Mouse (Mus musculus) T-helper 2 cell (primary cell): ENCODE measurements around the gene BC017158.

Experiments used
- in situ Hi-C: fragments of 300-600 bp; cut with MboI, MseI; formaldehyde crosslinking; loops from one replicate; pipeline ENCODE4 v1.15.1; 2025; ENCODE audit warnings: high pct_unique_total_duplicates

BC017158 gene

DNA sequence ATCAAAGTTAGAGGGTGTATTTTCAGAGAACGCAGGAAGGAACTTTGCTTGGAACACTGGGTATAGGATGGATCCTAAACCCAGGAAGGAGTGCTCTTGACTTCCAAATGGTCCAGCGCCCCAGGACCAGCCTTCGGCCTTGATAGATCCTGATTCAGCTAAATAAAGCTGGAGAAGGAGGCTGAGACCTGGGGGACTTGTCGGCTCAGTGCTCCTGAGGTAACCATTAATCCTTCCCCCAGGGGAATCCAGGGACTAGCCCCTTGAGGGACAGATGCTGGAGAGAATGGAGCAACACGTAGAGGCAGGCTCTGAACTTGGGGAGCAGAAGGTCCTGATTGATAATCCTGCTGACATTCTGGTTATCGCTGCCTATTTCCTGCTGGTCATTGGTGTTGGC is 32.6 kb downstream of the BC017158 start, which contains the start of gene Slc5a2:
TSS of gene Slc5a2 (plus strand) at position 247 of the 400 bp plus-strand sequence.
- in situ Hi-C loops: no loop called here

DNA sequence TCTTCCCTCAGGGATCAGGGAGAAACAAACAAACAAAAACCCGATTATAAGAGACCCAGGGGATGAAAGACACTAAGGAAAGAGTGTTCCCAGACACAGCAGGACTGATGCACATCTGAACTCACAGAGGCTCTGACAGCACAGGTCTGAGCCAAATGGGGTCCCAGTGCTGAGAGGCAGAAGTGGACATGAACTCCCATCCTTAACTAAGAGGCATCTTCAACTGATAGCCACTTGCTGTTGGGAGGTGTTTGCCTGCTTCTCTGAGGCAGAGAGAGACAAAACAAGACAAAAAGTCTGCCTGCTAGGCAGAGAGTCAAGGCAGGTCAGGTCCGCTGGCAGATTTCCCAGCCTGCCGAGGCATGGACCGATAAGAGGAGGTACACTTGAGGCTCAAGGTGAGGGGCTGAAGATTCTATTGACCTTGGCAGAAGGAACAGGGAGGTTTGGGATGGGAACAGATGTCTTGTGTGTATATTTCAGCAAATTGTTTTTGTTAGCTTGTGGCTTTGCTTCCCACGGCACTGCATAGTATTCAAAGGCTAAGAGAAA is 41.1 kb downstream of the BC017158 start:
- in situ Hi-C loops: no loop called here

- in situ Hi-C loops: no loop called here
These were observed 42.2 kb downstream of the BC017158 start for GRCm38 (mm10) chr7:128255757-128256156.

DNA sequence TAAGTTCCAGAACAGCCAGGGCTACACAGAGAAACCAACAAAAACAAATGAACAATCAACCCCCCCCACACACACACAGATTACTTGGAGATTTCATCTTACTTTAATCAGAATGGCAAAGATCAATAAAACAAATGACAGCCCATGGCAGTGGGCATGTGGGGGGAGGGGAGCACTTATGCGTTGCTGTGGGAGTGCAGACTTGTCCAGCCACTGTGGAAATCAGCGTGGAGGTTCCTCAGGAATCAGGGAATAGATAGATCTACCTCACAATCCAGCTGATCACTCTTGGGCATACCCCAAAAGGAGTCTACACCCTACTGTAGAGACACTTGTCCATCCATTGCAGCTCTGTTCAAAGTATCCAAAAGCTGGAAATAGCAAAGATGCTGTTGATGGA is 43.0 kb downstream of the BC017158 start:
- in situ Hi-C loops: no loop called here

GRCm38 (mm10) chr7:128252609-128253008 is 45.4 kb downstream of the BC017158 start:
- in situ Hi-C loops: no loop called here

- in situ Hi-C loops: no loop called here
These were observed 46.0 kb downstream of the BC017158 start for GRCm38 (mm10) chr7:128251946-128252345.

GRCm38 (mm10) chr7:128249998-128250397 is 48.0 kb downstream of the BC017158 start:
- in situ Hi-C loops: loop anchor here (10.0 kb wide), 1 partner anchor 375 kb away; no protein-coding TSS in a partner anchor

- in situ Hi-C loops: loop anchor here (10.0 kb wide), 1 partner anchor 376 kb away; no protein-coding TSS in a partner anchor
These were observed 49.6 kb downstream of the BC017158 start for GRCm38 (mm10) chr7:128248081-128249042.

GRCm38 (mm10) chr7:128247443-128247842 is 50.5 kb downstream of the BC017158 start:
- in situ Hi-C loops: loop anchor here (10.0 kb wide), 1 partner anchor 377 kb away; no protein-coding TSS in a partner anchor

DNA sequence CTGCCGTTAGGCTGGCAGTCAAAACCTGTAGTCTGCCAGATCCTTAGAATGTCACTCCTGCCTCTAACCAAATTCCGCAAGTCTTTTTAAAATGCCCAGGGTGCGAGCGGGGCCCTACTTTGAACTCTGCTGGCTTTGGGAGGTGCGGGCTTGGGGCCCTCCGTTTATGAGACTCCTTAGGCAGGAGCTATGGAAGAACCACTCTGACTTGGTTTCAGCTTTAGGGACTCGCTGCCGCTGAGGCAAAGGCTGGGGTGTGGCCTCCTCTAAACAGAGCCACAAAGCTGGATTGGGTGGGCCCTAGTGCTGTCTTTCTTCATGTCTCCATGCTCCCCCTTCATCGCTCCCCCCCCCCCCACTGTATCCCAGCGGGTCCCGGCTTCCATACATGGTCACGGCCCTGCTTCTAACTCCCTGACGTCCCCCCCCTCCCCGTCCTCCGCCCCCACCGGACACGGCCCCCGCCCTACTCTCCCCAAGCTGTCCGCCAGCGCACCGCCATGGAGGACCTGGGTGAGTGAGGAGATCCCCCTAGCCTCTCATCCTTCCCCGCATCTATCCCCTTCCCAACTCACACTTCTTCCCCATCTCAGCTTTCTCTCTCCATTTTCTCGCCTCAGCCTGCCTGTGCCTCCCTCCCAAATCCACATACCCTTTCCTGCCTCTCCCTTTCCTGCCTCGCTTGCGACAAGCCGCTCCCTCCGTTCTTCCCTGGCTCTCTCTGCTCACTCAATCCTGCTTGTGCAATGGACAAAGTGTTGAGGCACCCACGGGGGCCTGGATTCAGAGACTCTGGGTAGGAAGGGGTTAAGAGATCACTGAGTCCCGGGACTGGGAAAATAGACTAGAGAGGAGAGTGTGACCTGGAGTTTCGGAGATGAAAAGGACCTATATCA is 51.2 kb downstream of the BC017158 start, which contains the start of gene Tgfb1i1:
TSS of gene Tgfb1i1 (plus strand) at position 317 of the 896 bp plus-strand sequence.
- in situ Hi-C loops: loop anchor here (10.0 kb wide), 1 partner anchor 378 kb away; no protein-coding TSS in a partner anchor

GRCm38 (mm10) chr7:128245547-128245946 is 52.4 kb downstream of the BC017158 start:
- in situ Hi-C loops: loop anchor here (10.0 kb wide), 1 partner anchor 379 kb away; no protein-coding TSS in a partner anchor

- in situ Hi-C loops: loop anchor here (5.0 to 10.0 kb wide), 2 partner anchors 103 to 380 kb away; no protein-coding TSS in a partner anchor
These were observed 53.5 kb downstream of the BC017158 start for GRCm38 (mm10) chr7:128244410-128245025.

GRCm38 (mm10) chr7:128243921-128244320 is 54.0 kb downstream of the BC017158 start:
- in situ Hi-C loops: loop anchor here (5.0 to 10.0 kb wide), 2 partner anchors 103 to 381 kb away; no protein-coding TSS in a partner anchor

GRCm38 (mm10) chr7:128242331-128242730 is 55.6 kb downstream of the BC017158 start:
- in situ Hi-C loops: loop anchor here (5.0 to 10.0 kb wide), 2 partner anchors 105 to 382 kb away; no protein-coding TSS in a partner anchor

GRCm38 (mm10) chr7:128240131-128240784 is 57.7 kb downstream of the BC017158 start:
- in situ Hi-C loops: loop anchor here (5.0 to 10.0 kb wide), 2 partner anchors 107 to 385 kb away; no protein-coding TSS in a partner anchor

GRCm38 (mm10) chr7:128238991-128239390 is 59.0 kb downstream of the BC017158 start:
- in situ Hi-C loops: no loop called here

GRCm38 (mm10) chr7:128237927-128238778 is 59.8 kb downstream of the BC017158 start, which contains the start of gene 9130023H24Rik:
Gene 9130023H24Rik (minus strand): TSS chr7:128238031.
- in situ Hi-C loops: no loop called here

GRCm38 (mm10) chr7:128237593-128237926 is 60.4 kb downstream of the BC017158 start:
- in situ Hi-C loops: no loop called here
